Mouse (Mus musculus): Measurements from ENCODE around the gene Mbl2. TPM values are rescaled to one million over a fixed set of nuclear protein-coding genes. Genes with fewer than 3 reads are reported as not detected.
A peak's percentile ranks its signal among the peaks of the same experiment; 100 is the strongest.
"Not testable (repeated sequence)": the region's sequence is repeated elsewhere in the genome, so short reads cannot be mapped to it uniquely, and the experiment has no call there.

Mbl2 gene
- polyA plus RNA-seq, 2 experiments = 0.86 to 1.5 TPM

DNA sequence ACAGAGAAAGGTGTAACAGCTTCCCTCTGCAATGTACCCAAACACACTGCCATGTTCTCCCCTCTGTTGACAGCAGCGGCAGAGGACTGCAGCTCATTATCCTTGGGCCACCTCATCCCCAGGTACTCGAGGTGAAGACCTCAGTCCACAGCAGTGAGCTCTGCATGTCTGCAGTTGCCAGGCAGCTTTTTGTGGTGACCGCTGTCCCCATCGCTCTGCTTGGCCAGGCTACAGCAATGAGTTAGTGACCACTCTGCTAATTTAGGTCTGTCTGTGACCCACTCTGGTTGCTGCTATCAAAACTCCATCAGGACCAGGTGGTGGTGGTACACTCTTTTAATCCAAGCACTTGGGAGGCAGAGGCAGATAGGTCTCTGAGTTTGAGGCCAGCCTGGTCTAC, 16.6 kb upstream of the Mbl2 start:
- no peak overlapping the region for H3K9ac ChIP-seq (replicated peaks)
- no peaks in the 10 kb centered on the region for H3K27me3 ChIP-seq (ENCODE audit: control insufficient read depth, insufficient read depth, low read length)
- no peak overlapping the region for H3K27ac ChIP-seq
- no peaks in the 10 kb centered on the region for H3K4me1 ChIP-seq (replicated peaks; ENCODE audit: control insufficient read depth in 2 of 2, insufficient read depth in 2 of 2, low read length in 1 of 2)
- TF ChIP-seq CTCF (IDR thresholded peaks at IDR 0.05; ENCODE audit: low read depth) = no peak
- TF ChIP-seq EP300 (IDR thresholded peaks at IDR 0.05; ENCODE audit: low read depth) = no peak
- H3K36me3 ChIP-seq (replicated peaks; ENCODE audit: control insufficient read depth, insufficient read depth, low read depth) = no peaks in the 10 kb centered on the region
- H3K4me3 ChIP-seq (ENCODE audit: insufficient read depth in 1 of 2, low read depth in 2 of 2, low read length in 2 of 2) = no peak overlapping the region
- 55% methylated on average over 4 of the region's 4 CpGs for WGBS (ENCODE audit: insufficient replicate concordance)
- ATAC-seq (ENCODE audit: insufficient read depth) = no peak
- no peak for DNase-seq (ENCODE audit: low read depth in 3 of 3, low spot score in 3 of 3)
- H3K9me3 ChIP-seq (ENCODE audit: control insufficient read depth, low read length) = no peaks in the 10 kb centered on the region
- H3K4me2 ChIP-seq (ENCODE audit: low read depth) = no peak overlapping the region

DNA sequence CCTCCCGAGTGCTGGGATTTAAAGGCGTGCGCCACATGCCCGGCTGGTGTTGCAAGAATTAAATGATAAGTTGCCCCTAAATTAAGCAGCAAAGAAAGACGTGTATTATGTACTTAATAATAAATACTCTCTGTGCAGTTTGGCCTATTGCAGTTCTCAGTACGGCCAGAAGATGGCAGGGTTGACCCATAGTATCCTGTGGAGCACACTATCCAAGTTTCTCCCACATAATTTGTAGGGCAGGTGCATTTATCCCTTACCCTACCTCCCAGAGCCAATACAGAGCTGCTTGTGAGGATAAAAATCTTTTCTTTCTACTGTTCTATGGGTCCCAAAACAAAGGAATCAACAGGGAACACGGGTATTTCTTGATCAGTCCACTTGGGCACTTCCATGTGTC, 15.4 kb upstream of the Mbl2 start:
- 9% methylated on average over 7 of the region's 7 CpGs for WGBS (ENCODE audit: insufficient replicate concordance)
- Histone ChIP-seq H3K9ac (replicated peaks) (no peak overlapping the region), H3K9me3 (ENCODE audit: control insufficient read depth, low read length) (no peaks in the 10 kb centered on the region), H3K27ac (no peak overlapping the region), H3K27me3 (ENCODE audit: control insufficient read depth, insufficient read depth, low read length) (no peaks in the 10 kb centered on the region), H3K36me3 (replicated peaks; ENCODE audit: control insufficient read depth, insufficient read depth, low read depth) (no peaks in the 10 kb centered on the region), H3K4me3 (ENCODE audit: insufficient read depth in 1 of 2, low read depth in 2 of 2, low read length in 2 of 2) (no peak overlapping the region), H3K4me1 (replicated peaks; ENCODE audit: control insufficient read depth in 2 of 2, insufficient read depth in 2 of 2, low read length in 1 of 2) (no peaks in the 10 kb centered on the region), H3K4me2 (ENCODE audit: low read depth) (no peak overlapping the region)
- TF ChIP-seq EP300 (IDR thresholded peaks at IDR 0.05; ENCODE audit: low read depth) = no peak
- TF ChIP-seq CTCF (IDR thresholded peaks at IDR 0.05; ENCODE audit: low read depth) = peak; percentile 71
- DNase-seq (ENCODE audit: low read depth in 3 of 3, low spot score in 3 of 3) (no peak), ATAC-seq (ENCODE audit: insufficient read depth) (no peak)

DNA sequence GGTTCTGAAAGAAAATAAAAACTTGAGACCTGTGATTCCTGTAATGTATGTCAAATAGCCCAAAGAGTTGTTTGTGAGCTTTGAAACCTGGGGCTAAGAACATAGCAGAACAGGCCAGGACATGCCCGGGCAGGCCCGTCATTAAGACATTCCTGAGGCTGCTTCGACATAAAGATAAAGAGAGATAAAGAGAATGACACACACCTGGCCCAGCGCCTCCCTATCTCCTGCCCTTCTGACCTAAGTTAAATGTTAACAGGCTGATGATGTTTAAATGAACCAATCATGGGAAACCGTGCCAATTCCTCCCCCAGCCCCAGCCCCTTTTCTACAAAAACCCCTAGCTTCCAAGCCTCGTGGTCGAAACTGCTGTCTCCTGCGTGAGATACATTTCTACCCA, 10.1 kb upstream of the Mbl2 start:
- not testable (repeated sequence) for H3K36me3 ChIP-seq (replicated peaks; ENCODE audit: control insufficient read depth, insufficient read depth, low read depth); H3K4me2 ChIP-seq (ENCODE audit: low read depth); H3K9me3 ChIP-seq (ENCODE audit: control insufficient read depth, low read length); H3K4me3 ChIP-seq (ENCODE audit: insufficient read depth in 1 of 2, low read depth in 2 of 2, low read length in 2 of 2); ATAC-seq (ENCODE audit: insufficient read depth); H3K27ac ChIP-seq; H3K27me3 ChIP-seq (ENCODE audit: control insufficient read depth, insufficient read depth, low read length); DNase-seq (ENCODE audit: low read depth in 3 of 3, low spot score in 3 of 3); H3K4me1 ChIP-seq (replicated peaks; ENCODE audit: control insufficient read depth in 2 of 2, insufficient read depth in 2 of 2, low read length in 1 of 2); H3K9ac ChIP-seq (replicated peaks)
- 63% methylated on average over 8 of the region's 8 CpGs for WGBS (ENCODE audit: insufficient replicate concordance)

DNA sequence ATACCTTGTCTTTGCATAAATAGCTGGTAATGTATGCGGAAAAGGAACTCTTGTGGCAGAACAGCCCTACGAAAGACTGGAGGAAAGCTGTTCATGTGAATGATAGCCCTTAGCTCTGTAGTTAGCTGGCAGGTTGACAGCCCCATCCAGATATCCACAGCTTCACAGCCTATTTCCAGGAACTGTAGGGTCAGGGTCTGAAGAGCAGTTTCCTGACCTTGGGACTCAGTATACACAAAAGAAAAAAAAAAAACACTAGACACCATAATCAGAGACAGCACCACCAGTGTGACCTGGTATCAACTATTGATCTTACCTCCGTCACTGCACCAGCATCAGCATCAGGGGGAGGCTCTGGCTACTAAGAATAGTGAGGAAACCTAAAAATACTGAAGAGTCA, 3.3 kb upstream of the Mbl2 start:
- no peak overlapping the region for H3K4me2 ChIP-seq (ENCODE audit: low read depth)
- ATAC-seq (ENCODE audit: insufficient read depth) (no peak), DNase-seq (ENCODE audit: low read depth in 3 of 3, low spot score in 3 of 3) (no peak)
- no peaks in the 10 kb centered on the region for H3K27me3 ChIP-seq (ENCODE audit: control insufficient read depth, insufficient read depth, low read length)
- H3K27ac ChIP-seq = no peak overlapping the region
- TF ChIP-seq CTCF (IDR thresholded peaks at IDR 0.05; ENCODE audit: low read depth) (no peak), EP300 (IDR thresholded peaks at IDR 0.05; ENCODE audit: low read depth) (no peak)
- WGBS (ENCODE audit: insufficient replicate concordance) = 49% methylated on average over 3 of the region's 3 CpGs
- no peak overlapping the region for H3K4me3 ChIP-seq (ENCODE audit: insufficient read depth in 1 of 2, low read depth in 2 of 2, low read length in 2 of 2)
- no peaks in the 10 kb centered on the region for H3K9me3 ChIP-seq (ENCODE audit: control insufficient read depth, low read length)
- peaks cover 0 to 4% of the 10 kb centered on the region in 2 experiments; a peak in 1 of 4 replicates for H3K4me1 ChIP-seq (replicated peaks; ENCODE audit: control insufficient read depth in 2 of 2, insufficient read depth in 2 of 2, low read length in 1 of 2)
- H3K36me3 ChIP-seq (replicated peaks; ENCODE audit: control insufficient read depth, insufficient read depth, low read depth) = no peaks in the 10 kb centered on the region
- H3K9ac ChIP-seq (replicated peaks) = no peak overlapping the region

DNA sequence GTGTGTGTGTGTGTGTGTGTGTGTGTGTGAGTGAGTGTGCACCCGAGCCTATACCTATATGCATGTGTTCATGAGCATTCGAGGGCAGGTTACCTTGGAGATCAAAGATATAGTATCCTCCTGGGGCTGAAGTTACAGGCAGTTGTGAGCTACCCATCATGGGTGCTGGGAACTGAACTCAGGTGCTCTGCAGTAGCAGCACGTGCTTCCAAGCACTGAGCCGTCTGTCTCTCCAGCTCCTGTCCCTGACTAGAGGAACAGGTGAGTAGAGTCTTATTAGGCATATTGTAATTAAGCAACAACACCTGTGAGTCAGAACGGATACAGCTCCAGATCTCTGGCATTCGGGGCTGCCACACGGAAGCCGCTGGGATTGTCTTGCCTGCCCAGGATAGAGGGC, 1.7 kb downstream of the Mbl2 start:
- no peak overlapping the region for H3K9ac ChIP-seq (replicated peaks)
- H3K4me3 ChIP-seq (ENCODE audit: insufficient read depth in 1 of 2, low read depth in 2 of 2, low read length in 2 of 2) = no peak overlapping the region
- no peaks in the 10 kb centered on the region for H3K36me3 ChIP-seq (replicated peaks; ENCODE audit: control insufficient read depth, insufficient read depth, low read depth)
- H3K4me1 ChIP-seq (replicated peaks; ENCODE audit: control insufficient read depth in 2 of 2, insufficient read depth in 2 of 2, low read length in 1 of 2) = 0 out of 4 replicates have a peak, but pooled peaks cover 0 to under 1% of the 10 kb centered on the region in 2 experiments
- H3K4me2 ChIP-seq (ENCODE audit: low read depth) = no peak overlapping the region
- TF ChIP-seq CTCF (IDR thresholded peaks at IDR 0.05; ENCODE audit: low read depth) (no peak), EP300 (IDR thresholded peaks at IDR 0.05; ENCODE audit: low read depth) (no peak)
- DNase-seq (ENCODE audit: low read depth in 3 of 3, low spot score in 3 of 3) (no peak), ATAC-seq (ENCODE audit: insufficient read depth) (no peak)
- 62% methylated on average over 8 of the region's 8 CpGs for WGBS (ENCODE audit: insufficient replicate concordance)
- H3K27me3 ChIP-seq (ENCODE audit: control insufficient read depth, insufficient read depth, low read length) = no peaks in the 10 kb centered on the region
- H3K9me3 ChIP-seq (ENCODE audit: control insufficient read depth, low read length) = no peaks in the 10 kb centered on the region
- no peak overlapping the region for H3K27ac ChIP-seq

Data from liver, embryonic 14.5 days (tissue).